In the genomic region with DNA sequence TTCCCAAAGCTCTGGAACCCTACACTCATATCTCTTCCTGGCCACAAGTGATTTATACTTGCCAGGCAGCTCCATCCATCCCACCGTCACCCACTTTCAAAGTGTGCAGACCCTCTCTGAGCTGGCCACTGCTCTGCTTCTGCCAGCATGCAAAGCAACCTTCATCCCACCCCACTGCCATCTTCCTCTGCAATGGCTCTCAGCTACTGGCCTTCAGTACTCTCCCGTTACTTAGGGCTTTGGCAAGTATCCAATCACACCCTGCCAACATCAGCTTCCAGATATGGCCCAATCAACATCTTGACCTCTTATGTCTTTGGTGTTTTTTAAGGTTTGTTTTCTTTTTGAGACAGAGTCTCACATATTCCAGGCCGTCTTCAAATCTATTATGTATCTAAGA, we compare ENCODE assay signal across 11 mouse cellular contexts. TPM values are rescaled to one million over a fixed set of nuclear protein-coding genes. Genes with fewer than 3 reads are reported as not detected.
"Had no signal": no experiment of that assay in that cellular context is flagged by ENCODE, and none has a peak within 500 bp of the region (broad histone marks: within the 10 kb centered on the region; RNA-seq: fewer than 3 reads in every experiment).

No protein-coding gene starts in this region.

- DNase-seq: liver, postnatal 0 days; lung, adult 2 months; lung, postnatal 14 days; lung, postnatal 36 days; right cerebral cortex, postnatal 14 days; thymus, adult 2 months; thymus, postnatal 25 days; thymus, postnatal 4 days had no signal

RNA-seq across cellular contexts. Expression of gene Stk33, which starts 39.0 kb away (rescaled TPM):
- total RNA-seq: megakaryocyte progenitor cell, adult 5-6 weeks; monocyte, adult 5-6 weeks; neutrophil, adult 5-6 weeks had no signal
